Mouse (Mus musculus): ENCODE data around the gene Nptxr. TPM values are rescaled to one million over a fixed set of nuclear protein-coding genes. Genes with fewer than 3 reads are reported as not detected.

The Nptxr gene
- polyA plus RNA-seq (2012; rRNA removed), result 20.7 and 53.6 TPM in 2 replicates

DNA sequence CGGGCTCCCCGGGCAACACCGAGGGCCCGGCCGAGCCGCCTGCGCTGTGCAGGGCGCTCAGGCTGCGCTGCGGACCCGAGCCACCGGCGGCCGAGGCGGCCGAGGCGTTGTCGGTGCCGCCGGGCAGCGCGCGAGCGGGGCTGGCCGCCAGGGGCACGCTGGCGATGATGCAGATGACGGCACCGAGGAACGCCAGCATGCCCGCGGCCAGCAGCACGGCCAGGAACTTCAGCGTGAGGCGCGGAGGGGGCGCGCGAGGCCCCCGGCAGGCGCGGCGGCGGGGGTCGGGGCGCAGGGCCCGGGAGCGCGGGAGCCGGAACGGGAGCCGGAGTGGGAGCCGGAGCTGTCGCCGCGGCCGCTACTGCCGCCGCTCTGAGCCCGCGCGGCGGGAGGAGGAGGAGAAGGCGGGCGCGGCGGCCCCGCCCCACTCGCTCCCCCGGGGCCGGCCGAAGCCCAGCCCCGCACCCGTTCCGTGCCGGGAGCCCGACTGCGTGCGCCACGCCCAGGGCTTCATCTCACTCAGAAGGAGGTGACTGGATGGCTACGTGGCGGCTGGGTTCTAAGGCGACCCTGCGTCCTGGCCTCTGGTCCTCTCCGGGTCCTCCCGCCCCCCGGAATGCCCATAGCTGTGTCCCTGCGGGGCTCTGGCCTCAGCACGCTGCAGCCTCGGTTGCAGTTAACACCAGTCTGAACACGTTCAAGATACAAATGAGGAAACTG lies at the start of gene Nptxr:
Gene Nptxr (minus strand): TSS at position 415 of the 720 bp plus-strand sequence.
- DNase-seq (ENCODE audit: low read depth), result peak; percentile 69
- TF ChIP-seq POLR2A (IDR thresholded peaks at IDR 0.05; ENCODE audit: borderline replicate concordance, extremely low read depth, insufficient read depth, insufficient read length, poor library complexity, severe bottlenecking) (peak; percentile 91), CTCF (IDR thresholded peaks at IDR 0.05; ENCODE audit: borderline replicate concordance, extremely low read depth, insufficient read depth, insufficient read length) (no peak; the same call in 1 of the 2 replicates)

DNA sequence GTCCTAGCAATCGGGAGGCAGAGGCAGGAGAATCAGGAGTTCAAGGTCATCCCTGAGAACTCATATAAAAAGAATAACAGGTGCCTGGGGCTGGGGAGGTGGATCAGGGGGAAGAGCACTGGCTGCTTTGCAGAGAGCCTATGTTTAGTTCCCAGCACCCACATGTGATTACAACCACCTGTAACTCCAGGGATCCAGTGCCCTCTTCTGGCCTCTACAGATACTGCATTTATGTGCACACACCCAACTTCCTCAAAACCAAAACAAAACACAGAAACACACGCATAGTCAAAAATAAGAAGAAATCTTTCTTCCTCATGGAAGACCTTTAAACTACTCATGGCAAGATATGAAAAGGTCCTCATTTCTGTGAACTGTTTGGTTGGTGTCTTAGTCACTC lies 45.6 kb upstream of the Nptxr start:
- TF ChIP-seq CTCF (IDR thresholded peaks at IDR 0.05; ENCODE audit: borderline replicate concordance, extremely low read depth, insufficient read depth, insufficient read length) (no peak), POLR2A (IDR thresholded peaks at IDR 0.05; ENCODE audit: borderline replicate concordance, extremely low read depth, insufficient read depth, insufficient read length, poor library complexity, severe bottlenecking) (no peak)
- DNase-seq (ENCODE audit: low read depth), result no peak

DNA sequence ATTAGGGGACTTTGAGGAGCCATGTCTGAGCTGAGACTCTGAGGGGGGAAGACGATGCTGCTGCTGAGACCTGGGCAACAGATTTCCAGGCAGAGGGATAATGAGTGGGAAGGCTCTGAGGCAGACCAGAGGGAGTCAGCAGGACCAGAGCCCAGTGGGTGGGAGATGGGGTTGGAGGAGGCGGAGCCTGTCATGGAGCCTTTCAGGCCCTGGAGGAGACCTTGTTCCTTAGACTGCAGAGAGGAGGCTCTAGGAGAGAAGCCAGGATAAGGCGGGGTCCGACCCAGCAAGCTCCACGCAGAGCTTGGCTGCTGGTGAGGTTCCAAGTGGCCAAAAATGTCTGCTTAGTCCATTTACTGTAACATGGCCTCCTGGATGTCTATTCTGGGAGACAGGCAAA lies 42.5 kb upstream of the Nptxr start:
- TF ChIP-seq CTCF (IDR thresholded peaks at IDR 0.05; ENCODE audit: borderline replicate concordance, extremely low read depth, insufficient read depth, insufficient read length) (no peak), POLR2A (IDR thresholded peaks at IDR 0.05; ENCODE audit: borderline replicate concordance, extremely low read depth, insufficient read depth, insufficient read length, poor library complexity, severe bottlenecking) (no peak)
- peak; percentile 41 for DNase-seq (ENCODE audit: low read depth)

DNA sequence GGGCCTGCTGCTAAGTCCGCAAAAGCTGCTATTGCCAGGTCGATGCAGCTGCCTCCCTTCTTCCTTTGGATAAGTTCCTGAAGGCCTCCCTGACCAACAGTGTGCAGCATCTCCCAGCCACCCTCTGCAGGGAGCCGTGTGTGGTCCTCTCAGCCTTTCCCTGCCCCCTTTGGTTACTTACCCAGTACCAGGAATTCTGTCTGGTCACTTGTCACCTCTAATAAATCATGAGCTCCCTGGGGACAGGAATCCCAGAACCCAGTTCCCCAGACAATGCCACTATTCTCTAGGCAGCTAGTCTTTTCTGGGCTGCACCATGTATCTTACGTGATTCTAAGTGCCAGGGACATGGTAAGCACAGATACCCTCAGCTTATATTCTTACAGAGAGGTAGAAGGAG lies 41.4 kb upstream of the Nptxr start:
- TF ChIP-seq POLR2A (IDR thresholded peaks at IDR 0.05; ENCODE audit: borderline replicate concordance, extremely low read depth, insufficient read depth, insufficient read length, poor library complexity, severe bottlenecking) (no peak), CTCF (IDR thresholded peaks at IDR 0.05; ENCODE audit: borderline replicate concordance, extremely low read depth, insufficient read depth, insufficient read length) (no peak)
- no peak for DNase-seq (ENCODE audit: low read depth)

DNA sequence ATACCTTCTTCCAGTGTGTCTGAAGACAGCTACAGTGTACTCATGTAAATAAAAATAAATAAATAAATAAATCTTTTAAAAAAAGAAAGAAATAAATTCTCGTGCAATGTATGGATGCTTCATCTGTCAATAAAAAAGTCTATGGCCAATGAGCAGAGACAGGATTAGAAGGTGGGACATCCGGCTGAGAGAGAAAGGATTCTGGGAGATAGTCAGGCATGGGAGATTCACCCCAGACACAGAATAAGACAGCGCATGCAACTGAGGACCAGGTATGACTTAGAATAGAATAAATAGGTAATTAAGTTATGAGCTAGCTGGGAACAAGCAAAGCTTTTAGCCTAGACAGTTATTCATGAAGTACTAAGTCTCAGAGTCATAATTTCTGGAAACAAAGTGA lies 38.4 kb upstream of the Nptxr start:
- DNase-seq (ENCODE audit: low read depth), result no peak
- TF ChIP-seq POLR2A (IDR thresholded peaks at IDR 0.05; ENCODE audit: borderline replicate concordance, extremely low read depth, insufficient read depth, insufficient read length, poor library complexity, severe bottlenecking), result no peak

DNA sequence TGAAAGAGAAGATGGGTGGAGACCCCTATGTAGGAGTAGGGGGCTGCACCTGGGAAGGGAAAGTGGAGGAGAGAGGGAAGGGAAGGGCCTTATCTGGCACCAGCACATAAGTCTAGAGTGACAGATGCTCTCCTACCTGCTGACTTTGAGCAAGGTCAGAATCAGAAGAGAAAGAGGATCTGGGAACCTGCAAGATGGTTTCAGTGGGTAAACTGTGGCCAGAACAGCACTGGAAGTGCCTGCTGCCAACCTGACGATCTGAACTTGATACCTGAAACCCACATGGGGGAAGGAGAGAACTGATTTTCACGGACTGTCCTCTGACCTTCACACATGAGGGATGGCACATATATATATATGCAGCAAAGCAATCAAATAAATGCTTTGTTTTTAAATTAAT lies 35.7 kb upstream of the Nptxr start:
- no peak for DNase-seq (ENCODE audit: low read depth)
- no peak for TF ChIP-seq CTCF (IDR thresholded peaks at IDR 0.05; ENCODE audit: borderline replicate concordance, extremely low read depth, insufficient read depth, insufficient read length)
- no peak for TF ChIP-seq POLR2A (IDR thresholded peaks at IDR 0.05; ENCODE audit: borderline replicate concordance, extremely low read depth, insufficient read depth, insufficient read length, poor library complexity, severe bottlenecking)

DNA sequence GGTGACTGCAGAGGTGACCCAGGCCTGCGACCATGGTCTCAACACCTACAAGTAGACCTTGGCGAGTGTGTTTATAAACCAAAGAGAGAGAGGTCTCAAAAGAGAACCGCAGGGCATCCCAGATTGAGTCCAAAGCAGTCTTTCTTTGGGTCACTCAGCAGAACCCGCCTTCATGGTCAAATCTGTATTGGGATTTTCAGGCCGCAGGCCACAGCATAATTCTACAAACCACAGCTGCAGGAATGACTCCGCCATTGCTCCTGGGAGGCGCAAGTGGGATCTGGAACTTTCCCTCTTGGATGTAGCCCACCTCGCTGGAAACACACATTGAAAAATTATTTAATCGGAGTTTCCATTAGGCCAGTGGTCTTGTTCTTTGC lies 30.3 kb upstream of the Nptxr start:
- TF ChIP-seq POLR2A (IDR thresholded peaks at IDR 0.05; ENCODE audit: borderline replicate concordance, extremely low read depth, insufficient read depth, insufficient read length, poor library complexity, severe bottlenecking) (no peak), CTCF (IDR thresholded peaks at IDR 0.05; ENCODE audit: borderline replicate concordance, extremely low read depth, insufficient read depth, insufficient read length) (no peak)
- no peak for DNase-seq (ENCODE audit: low read depth)

DNA sequence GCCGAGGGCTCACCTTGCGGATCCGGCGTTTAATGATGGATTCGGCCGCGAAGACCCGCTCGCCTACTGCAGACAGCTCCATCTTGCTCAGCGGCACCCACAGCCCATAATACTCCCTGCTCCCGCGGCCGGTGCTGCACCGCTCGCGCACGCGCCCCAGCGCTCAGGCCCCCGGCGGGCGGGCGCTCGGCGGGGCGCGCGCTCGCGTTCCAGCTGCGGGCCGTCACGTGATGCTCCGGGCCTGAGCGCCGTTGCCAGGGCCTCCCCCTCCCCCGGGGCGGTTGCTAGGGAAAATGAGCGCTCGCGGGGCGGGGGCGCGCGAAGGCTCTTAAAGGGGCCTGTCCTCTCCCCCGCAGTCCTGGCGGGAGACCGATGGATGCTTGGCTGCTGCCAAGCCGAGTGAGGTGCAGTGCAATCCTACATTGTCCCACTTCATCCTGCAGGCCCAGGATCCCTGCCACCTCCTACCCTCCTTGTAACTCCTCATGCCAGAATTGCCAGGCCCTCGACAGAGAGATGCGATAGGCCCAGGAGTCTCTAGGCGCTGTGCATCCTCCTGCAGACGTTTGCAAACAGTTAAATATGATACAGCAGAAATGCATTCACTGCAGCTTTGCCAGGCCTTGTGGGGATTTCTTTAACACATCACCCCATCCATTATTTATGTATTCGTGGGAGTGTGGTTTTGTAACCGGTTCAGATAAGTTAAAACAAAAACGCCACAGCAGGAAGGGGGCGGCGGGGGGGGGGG lies 29.7 kb upstream of the Nptxr start, which contains the start of the genes Npcd and Cbx6:
Gene Npcd (minus strand): TSS at position 108 of the 751 bp plus-strand sequence.
Gene Cbx6 (minus strand): TSS at position 559 of the 751 bp plus-strand sequence.
- no peak for TF ChIP-seq CTCF (IDR thresholded peaks at IDR 0.05; ENCODE audit: borderline replicate concordance, extremely low read depth, insufficient read depth, insufficient read length)
- peak; percentile 84; the same call in 1 of the 2 replicates for TF ChIP-seq POLR2A (IDR thresholded peaks at IDR 0.05; ENCODE audit: borderline replicate concordance, extremely low read depth, insufficient read depth, insufficient read length, poor library complexity, severe bottlenecking)
- peak; percentile 99 for DNase-seq (ENCODE audit: low read depth)

DNA sequence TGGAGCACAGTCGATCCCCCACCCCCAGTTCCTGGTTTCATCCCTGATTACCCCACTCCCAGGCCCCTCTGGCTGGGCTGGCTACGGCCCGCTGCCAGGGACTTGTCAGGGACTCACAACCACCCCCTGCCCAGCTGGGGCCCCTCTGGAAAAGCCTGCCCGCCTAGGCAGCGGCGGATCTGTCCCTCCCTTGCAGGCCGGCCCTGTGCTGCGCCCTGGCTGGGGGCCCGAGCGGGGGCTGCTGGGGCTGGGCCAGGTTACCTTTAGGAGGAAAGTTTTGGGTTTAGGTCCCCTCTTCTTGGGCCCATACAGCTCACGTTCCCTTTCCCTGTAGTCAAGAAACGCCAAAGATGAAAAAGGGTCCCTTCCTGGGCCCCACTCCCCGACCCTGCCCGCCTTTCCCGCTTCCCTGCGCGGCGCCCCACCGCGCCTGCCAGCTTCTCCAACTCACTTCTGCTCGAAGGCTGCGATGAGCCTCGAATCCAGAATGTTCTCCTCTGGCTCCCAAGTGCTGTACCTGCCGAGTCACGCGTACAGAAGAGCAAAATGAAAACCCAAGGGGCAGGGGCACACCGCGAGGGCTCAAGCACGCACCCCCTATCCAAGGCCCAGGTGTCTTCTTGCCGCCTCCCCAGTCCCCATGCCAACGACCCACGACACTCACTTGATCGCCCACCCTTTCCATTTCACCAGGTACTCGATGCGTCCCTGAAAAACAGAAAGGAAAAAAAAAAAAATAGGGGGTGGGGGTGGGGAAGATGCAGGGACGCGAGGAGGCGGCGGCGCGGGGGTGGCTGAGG lies 28.9 kb upstream of the Nptxr start:
- TF ChIP-seq CTCF (IDR thresholded peaks at IDR 0.05; ENCODE audit: borderline replicate concordance, extremely low read depth, insufficient read depth, insufficient read length) (no peak), POLR2A (IDR thresholded peaks at IDR 0.05; ENCODE audit: borderline replicate concordance, extremely low read depth, insufficient read depth, insufficient read length, poor library complexity, severe bottlenecking) (no peak)
- DNase-seq (ENCODE audit: low read depth), result peak; percentile 87

DNA sequence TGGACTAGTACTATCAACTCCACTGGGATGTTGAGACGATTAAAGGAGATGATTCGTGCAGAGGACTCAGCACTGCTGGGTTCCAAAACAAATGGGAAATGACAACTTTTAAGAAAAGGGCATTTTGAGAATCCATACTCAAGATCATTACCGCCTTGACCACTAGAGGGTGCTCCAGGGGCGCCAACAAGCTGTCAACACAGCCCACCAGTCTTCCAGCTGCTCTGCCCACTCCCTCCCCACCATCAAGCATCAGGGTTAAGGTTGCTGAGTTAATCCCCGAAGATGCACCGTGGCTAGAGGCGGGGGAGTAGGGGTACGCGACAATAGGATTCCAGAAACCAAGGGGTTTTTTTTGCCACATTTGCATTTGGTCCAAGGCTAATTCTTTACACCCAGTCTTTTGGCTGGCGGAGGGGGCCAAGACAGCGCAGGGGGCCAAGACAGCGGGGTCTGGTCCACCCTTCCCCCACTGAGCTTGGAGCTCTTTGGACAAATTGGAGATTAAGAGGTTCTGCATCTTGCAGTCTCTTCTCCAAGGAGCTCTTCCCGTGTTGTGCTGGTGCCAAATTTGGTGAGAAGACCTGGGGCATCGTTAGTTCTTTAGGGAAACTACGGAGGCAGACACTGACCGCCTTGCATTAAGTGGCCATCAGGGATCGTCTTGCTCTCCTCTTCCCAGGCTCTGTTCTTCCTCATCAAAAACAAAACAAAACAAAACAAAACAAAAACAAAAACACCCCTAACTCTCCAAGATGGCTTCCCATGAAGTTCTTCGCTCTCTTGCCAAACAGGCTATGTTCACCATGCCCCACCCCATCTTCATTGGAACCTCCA lies 27.7 kb upstream of the Nptxr start:
- TF ChIP-seq POLR2A (IDR thresholded peaks at IDR 0.05; ENCODE audit: borderline replicate concordance, extremely low read depth, insufficient read depth, insufficient read length, poor library complexity, severe bottlenecking), result no peak
- TF ChIP-seq CTCF (IDR thresholded peaks at IDR 0.05; ENCODE audit: borderline replicate concordance, extremely low read depth, insufficient read depth, insufficient read length), result peak; percentile 96
- peak; percentile 94 for DNase-seq (ENCODE audit: low read depth)
